Mouse (Mus musculus) T-helper 1 cell (primary cell): ENCODE results near the gene Letmd1.
"Not testable (repeated sequence)": the region's sequence is repeated elsewhere in the genome, so short reads cannot be mapped to it uniquely, and the experiment has no call there.

Experiments
- in situ Hi-C: fragments of 300-600 bp; cut with MboI, MseI; formaldehyde crosslinking; loops from one replicate; pipeline ENCODE4 v1.15.1; 2025; ENCODE audit warnings: high pct_unique_total_duplicates

The Letmd1 gene

DNA sequence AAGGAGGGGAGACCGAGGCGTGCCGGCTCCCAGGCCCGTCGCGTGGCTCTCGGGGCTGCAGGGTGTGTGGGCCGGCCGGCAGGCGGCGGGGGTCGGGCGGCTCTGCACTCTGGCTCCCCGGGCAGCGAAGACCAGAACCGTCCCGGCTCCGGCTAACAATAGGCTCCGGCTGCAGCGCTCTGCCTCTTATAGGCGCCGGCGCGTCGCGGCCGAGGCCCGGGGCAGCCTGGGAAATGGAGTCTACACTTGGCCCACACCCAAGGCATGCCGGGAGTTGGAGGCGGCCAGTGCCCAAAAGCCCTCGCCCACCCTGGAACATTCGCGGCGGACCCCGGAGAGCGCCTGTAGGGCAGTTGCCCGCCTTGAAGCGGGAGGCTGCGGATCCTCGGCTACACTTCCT, 26.3 kb downstream of the Letmd1 start, which contains the start of gene Csrnp2:
Csrnp2 (minus strand) TSS at position 387 of the 400 bp plus-strand sequence.
- in situ Hi-C loops = no loop called here

- in situ Hi-C loops = not testable (repeated sequence)
These were observed 30.7 kb downstream of the Letmd1 start for GRCm38 (mm10) chr15:100499506-100499905.

DNA sequence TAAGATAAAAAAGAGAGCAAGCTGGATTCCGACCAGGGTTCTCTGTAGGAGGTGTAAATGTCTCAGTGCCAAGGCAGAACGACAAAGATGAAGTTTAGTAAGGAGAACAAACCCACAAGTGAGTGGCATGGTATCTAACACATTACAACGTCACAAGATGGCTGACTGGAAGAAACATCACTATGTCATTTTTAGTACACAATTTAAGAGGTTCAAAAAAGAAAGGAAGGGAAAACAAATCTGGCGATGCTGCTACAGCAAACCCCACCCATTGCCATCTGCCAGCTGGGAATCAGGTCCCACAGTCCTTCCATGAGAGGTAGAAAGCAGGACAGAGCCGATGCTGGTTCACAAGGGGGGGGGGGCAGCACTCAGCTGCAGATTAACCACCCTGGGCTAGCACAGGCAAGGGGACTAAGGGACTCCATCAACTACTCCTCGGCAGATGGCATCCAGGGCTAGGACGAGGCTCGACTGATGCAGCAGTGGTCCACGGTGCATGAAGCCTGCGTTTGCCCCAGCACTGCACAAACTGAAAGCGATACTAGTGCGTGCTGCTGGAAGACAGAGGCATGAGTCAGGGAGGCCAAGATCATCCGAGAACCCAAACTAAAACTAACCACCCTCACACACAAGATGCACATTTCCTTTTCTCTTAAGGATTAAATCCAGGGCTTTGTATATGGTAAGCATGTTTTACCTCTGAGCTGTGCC, 39.8 kb downstream of the Letmd1 start:
- in situ Hi-C loops = no loop called here

DNA sequence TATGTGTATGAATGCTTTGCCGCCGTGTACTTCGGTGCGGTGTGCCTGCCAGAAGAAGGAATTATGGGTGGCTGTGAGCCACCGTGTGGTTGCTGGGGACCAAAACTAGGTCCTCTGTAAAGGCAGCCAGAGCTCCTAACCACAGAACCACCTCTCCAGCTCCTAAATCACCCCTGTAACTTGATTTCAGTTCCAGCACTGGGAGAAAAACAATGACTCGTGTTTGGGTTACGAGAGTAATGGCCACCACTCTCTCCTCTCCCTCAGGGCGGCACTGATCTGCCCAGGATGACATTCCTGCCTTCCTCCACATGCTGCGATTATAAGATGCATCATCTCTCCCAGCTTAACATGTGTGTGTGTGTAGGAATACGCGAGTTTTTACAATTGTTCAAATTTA, 41.2 kb downstream of the Letmd1 start:
- in situ Hi-C loops = no loop called here

DNA sequence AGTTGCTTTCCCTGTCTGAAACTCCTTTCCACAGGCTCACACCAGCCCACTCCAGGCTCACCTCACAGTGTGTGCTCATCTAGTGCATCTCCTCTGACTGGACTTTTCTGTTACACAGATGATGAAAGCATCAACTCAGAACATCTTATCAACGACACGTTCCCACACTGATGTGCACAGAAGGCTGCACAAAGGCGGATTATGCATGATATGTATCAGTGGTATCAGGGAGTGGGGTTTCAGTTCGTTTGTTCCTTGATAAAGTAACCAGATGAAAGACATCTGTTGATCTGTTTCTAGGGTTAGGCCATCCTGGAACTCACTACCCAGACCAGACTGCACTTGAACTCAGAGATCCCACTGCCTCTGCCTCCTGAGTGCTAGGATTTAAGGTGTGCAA, 44.6 kb downstream of the Letmd1 start:
- in situ Hi-C loops = no loop called here

GRCm38 (mm10) chr15:100515121-100515520, 46.3 kb downstream of the Letmd1 start:
- in situ Hi-C loops = no loop called here

- in situ Hi-C loops = no loop called here
These were observed 51.5 kb downstream of the Letmd1 start for GRCm38 (mm10) chr15:100520306-100520705.

- in situ Hi-C loops = no loop called here
These were observed 56.6 kb downstream of the Letmd1 start for GRCm38 (mm10) chr15:100525405-100525804.

DNA sequence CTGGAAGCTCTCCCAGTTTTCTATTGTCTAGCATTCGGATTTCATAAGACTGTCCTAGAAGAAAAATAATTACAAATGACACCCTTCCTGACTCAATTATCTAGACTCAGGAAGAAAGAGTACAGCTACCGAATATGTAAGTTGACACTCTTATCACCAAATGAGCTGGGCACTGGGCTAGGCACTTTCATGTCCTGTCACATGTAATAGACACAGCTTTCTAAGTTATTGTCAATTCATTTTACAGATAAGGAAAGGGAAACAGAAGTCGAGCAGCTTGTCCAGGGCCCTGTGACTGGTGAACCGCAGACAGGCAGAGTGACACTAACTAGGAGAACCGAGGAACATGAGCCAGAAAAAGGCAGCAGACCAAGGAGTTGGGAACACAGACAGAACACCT, 59.1 kb downstream of the Letmd1 start:
- in situ Hi-C loops = no loop called here
